Comparison of ENCODE assay signal across 25 mouse cellular contexts in genomic region chr11:95378926-95379325, GRCm38 (mm10). TPM values are rescaled to one million over a fixed set of nuclear protein-coding genes. Genes with fewer than 3 reads are reported as not detected.
DNase-seq lines count a peak whose midpoint lies in the region; ATAC-seq and TF ChIP-seq lines count a peak whose summit lies in the region.
"Had no signal": no experiment of that assay in that cellular context is flagged by ENCODE, and none has a peak within 500 bp of the region (broad histone marks: within the 10 kb centered on the region; RNA-seq: fewer than 3 reads in every experiment).

No protein-coding gene starts in this region.

- H3K9me3 ChIP-seq in heart, embryonic 13.5 days, result no peaks in the 10 kb centered on the region
- H3K9me3 ChIP-seq in hindbrain, embryonic 13.5 days, result no peaks in the 10 kb centered on the region
- H3K9me3 ChIP-seq: heart, embryonic 15.5 days; kidney, embryonic 15.5 days; limb, embryonic 15.5 days; lung, embryonic 15.5 days; midbrain, embryonic 10.5 days had no signal

- H3ac ChIP-seq in myocyte (ENCODE audit: control insufficient read depth, insufficient read length), result no peak overlapping the region

- H3K4me2 ChIP-seq in heart, embryonic 13.5 days, result peak overlapping the region; percentile 12; the same call in 1 of the 2 replicates
- H3K4me2 ChIP-seq in myocyte (ENCODE audit: low read depth), result peak overlapping the region; percentile 56
- H3K4me2 ChIP-seq in hindbrain, embryonic 13.5 days, result no peak overlapping the region
- H3K4me2 ChIP-seq: heart, embryonic 15.5 days; kidney, embryonic 15.5 days; limb, embryonic 15.5 days; lung, embryonic 15.5 days had no signal

- 39% methylated on average over 9 of the region's 9 CpGs for WGBS in heart, embryonic 13.5 days
- 87% methylated on average over 9 of the region's 9 CpGs for WGBS in hindbrain, embryonic 13.5 days

- H3K27me3 ChIP-seq in heart, embryonic 13.5 days (replicated peaks), result no peaks in the 10 kb centered on the region
- H3K27me3 ChIP-seq in myocyte (ENCODE audit: control insufficient read depth, insufficient read depth, insufficient read length), result no peaks in the 10 kb centered on the region
- no peaks in the 10 kb centered on the region for H3K27me3 ChIP-seq in hindbrain, embryonic 13.5 days
- H3K27me3 ChIP-seq: heart, embryonic 15.5 days; kidney, embryonic 15.5 days; limb, embryonic 15.5 days; lung, embryonic 15.5 days; Patski had no signal

- H3K36me3 ChIP-seq in heart, embryonic 13.5 days, result peaks cover 48% of the 10 kb centered on the region
- peaks cover 14% of the 10 kb centered on the region for H3K36me3 ChIP-seq in myocyte (ENCODE audit: control insufficient read depth, insufficient read depth)
- H3K36me3 ChIP-seq in hindbrain, embryonic 13.5 days, result peaks cover 37% of the 10 kb centered on the region

- ATAC-seq in heart, embryonic 13.5 days (ENCODE audit: extremely low read depth, insufficient number of reproducible peaks, low FRiP score, low TSS enrichment), result no peak
- ATAC-seq in CD4-positive, CD25-positive, alpha-beta regulatory T cell, adult 4 months, result peak; percentile 56
- no peak for ATAC-seq in hindbrain, embryonic 13.5 days (ENCODE audit: low FRiP score)
- ATAC-seq: forebrain, postnatal 0 days; hindbrain, embryonic 16.5 days; intestine, postnatal 0 days; Patski had no signal

- no peak overlapping the region; the same call in 1 of the 2 replicates for H3K27ac ChIP-seq in heart, embryonic 13.5 days (replicated peaks)
- H3K27ac ChIP-seq in hindbrain, embryonic 13.5 days, result no peak overlapping the region
- H3K27ac ChIP-seq: heart, embryonic 15.5 days; kidney, embryonic 15.5 days; limb, embryonic 15.5 days; liver, embryonic 14.5 days; lung, embryonic 15.5 days; macrophage; midbrain, embryonic 10.5 days; stomach, postnatal 0 days had no signal

- 0 out of 2 replicates have a peak overlapping the region, but pooled peaks have one; percentile 4 for H3K9ac ChIP-seq in heart, embryonic 13.5 days
- H3K9ac ChIP-seq in hindbrain, embryonic 13.5 days, result no peak overlapping the region
- H3K9ac ChIP-seq: forebrain, postnatal 0 days; heart, embryonic 15.5 days; kidney, embryonic 15.5 days; limb, embryonic 15.5 days; liver, embryonic 14.5 days; lung, embryonic 15.5 days had no signal

- H3K79me2 ChIP-seq in myocyte (ENCODE audit: control insufficient read depth, insufficient read depth), result no peaks in the 10 kb centered on the region

- no peak for DNase-seq in heart, adult 11 months
- DNase-seq in CD4-positive helper T cell, adult 2 months (ENCODE audit: low read depth, low spot score), result peak; percentile 61
- no peak for DNase-seq in lung, postnatal 25 days (ENCODE audit: low spot score)
- DNase-seq: adrenal gland, postnatal 36 days; cerebellum, adult 11 months; cerebellum, postnatal 10 days; forebrain, postnatal 0 days; kidney, postnatal 36 days; layer of hippocampus, adult 9-11 months; right cerebral cortex, postnatal 14 days had no signal

- H3K4me3 ChIP-seq in heart, embryonic 13.5 days, result no peak overlapping the region
- no peak overlapping the region for H3K4me3 ChIP-seq in myocyte
- no peak overlapping the region for H3K4me3 ChIP-seq in hindbrain, embryonic 13.5 days
- H3K4me3 ChIP-seq: heart, embryonic 15.5 days; kidney, embryonic 15.5 days; limb, embryonic 15.5 days; lung, embryonic 15.5 days; midbrain, embryonic 10.5 days had no signal

- no peak for TF ChIP-seq POLR2A in myocyte (IDR thresholded peaks at IDR 0.05; ENCODE audit: insufficient read length, low read depth)

- H3K4me1 ChIP-seq in heart, embryonic 13.5 days, result peaks cover 24% of the 10 kb centered on the region
- H3K4me1 ChIP-seq in hindbrain, embryonic 13.5 days (replicated peaks), result no peaks in the 10 kb centered on the region
- H3K4me1 ChIP-seq: heart, embryonic 15.5 days; kidney, embryonic 15.5 days; limb, embryonic 15.5 days; lung, embryonic 15.5 days; midbrain, embryonic 10.5 days had no signal

TF ChIP-seq in myocyte, 11 proteins besides CTCF, POLR2A, EP300 and RAD21:
- TF ChIP-seq POLR2AphosphoS2 (IDR thresholded peaks at IDR 0.05; ENCODE audit: insufficient read length, low read depth) (no peak), SRF (IDR thresholded peaks at IDR 0.05; ENCODE audit: control insufficient read depth, insufficient read length, low read depth) (no peak), MYOG (IDR thresholded peaks at IDR 0.05; ENCODE audit: control insufficient read depth in 1 of 3, insufficient read depth in 1 of 3, insufficient read length in 2 of 3, low read depth in 2 of 3) (no peak), USF1 (IDR thresholded peaks at IDR 0.05; ENCODE audit: low read depth) (no peak), TCF12 (IDR thresholded peaks at IDR 0.05; ENCODE audit: insufficient read depth, poor library complexity, severe bottlenecking) (no peak), MYOD1 (IDR thresholded peaks at IDR 0.05; ENCODE audit: control insufficient read depth in 1 of 3, insufficient read length in 2 of 3, low read depth in 2 of 3) (no peak)

RNA-seq across cellular contexts. Expression of gene Slc35b1, which starts 5.6 kb away (rescaled TPM):
- polyA plus RNA-seq in heart, embryonic 13.5 days (2015; fragmentation: Nextera tagmentation; extraction: Ambion mirVana), result 77.2 and 78.4 TPM in 2 replicates
- polyA plus RNA-seq in CD4-positive, CD25-positive, alpha-beta regulatory T cell, adult 4 months (2017; shearing (Covaris generic)), result 10 to 100 TPM; 53.8 to 61.1 TPM
- polyA plus RNA-seq in myocyte (2012; fragmentation: generic; extraction: Trizol), result 66.7 TPM
- 133 and 135 TPM in 2 replicates for polyA plus RNA-seq in hindbrain, embryonic 13.5 days (2015; fragmentation: Nextera tagmentation; extraction: Ambion mirVana)

RNA-seq across cellular contexts. Expression of gene Spop, which starts 35.0 kb away (rescaled TPM):
- polyA plus RNA-seq in heart, embryonic 13.5 days (2015; fragmentation: Nextera tagmentation; extraction: Ambion mirVana), result 97.8 and 105 TPM in 2 replicates
- 100 to 1,000 TPM; 176 to 230 TPM for polyA plus RNA-seq in CD4-positive, CD25-positive, alpha-beta regulatory T cell, adult 4 months (2017; shearing (Covaris generic))
- polyA plus RNA-seq in myocyte (2012; fragmentation: generic; extraction: Trizol), result 54.8 TPM
- 221 and 226 TPM in 2 replicates for polyA plus RNA-seq in hindbrain, embryonic 13.5 days (2015; fragmentation: Nextera tagmentation; extraction: Ambion mirVana)

RNA-seq across cellular contexts. Expression of gene Fam117a, which starts 42.1 kb away (rescaled TPM):
- 6.3 and 7.7 TPM in 2 replicates for polyA plus RNA-seq in heart, embryonic 13.5 days (2015; fragmentation: Nextera tagmentation; extraction: Ambion mirVana)
- polyA plus RNA-seq in CD4-positive, CD25-positive, alpha-beta regulatory T cell, adult 4 months (2017; shearing (Covaris generic)), result 10 to 100 TPM; 21.1 to 26.9 TPM
- polyA plus RNA-seq in myocyte (2012; fragmentation: generic; extraction: Trizol), result 9.7 TPM
- 3.5 TPM in 2 replicates for polyA plus RNA-seq in hindbrain, embryonic 13.5 days (2015; fragmentation: Nextera tagmentation; extraction: Ambion mirVana)
